Mouse (Mus musculus): Measurements from ENCODE around the gene Enox1.
A peak's percentile ranks its signal among the peaks of the same experiment; 100 is the strongest.

Enox1 gene

GRCm38 (mm10) chr14:77677951-77678350, 521.4 kb downstream of the Enox1 start:
- DNase-seq (ENCODE audit: low spot score in 2 of 2), result no peak

GRCm38 (mm10) chr14:77679877-77680276, 523.3 kb downstream of the Enox1 start:
- peak in 1 of 2 experiments; percentile 51 for DNase-seq (ENCODE audit: low spot score in 2 of 2)

GRCm38 (mm10) chr14:77682888-77683555, 526.5 kb downstream of the Enox1 start:
- DNase-seq (ENCODE audit: low spot score in 2 of 2), result no peak

- no peak for DNase-seq (ENCODE audit: low spot score in 2 of 2)
These were observed 533.3 kb downstream of the Enox1 start for GRCm38 (mm10) chr14:77689816-77690215.

- DNase-seq (ENCODE audit: low spot score in 2 of 2), result no peak
These were observed 548.4 kb downstream of the Enox1 start for GRCm38 (mm10) chr14:77705006-77705405.

GRCm38 (mm10) chr14:77706511-77707246, 550.1 kb downstream of the Enox1 start:
- no peak for DNase-seq (ENCODE audit: low spot score in 2 of 2)

GRCm38 (mm10) chr14:77707279-77707678, 550.7 kb downstream of the Enox1 start:
- DNase-seq (ENCODE audit: low spot score in 2 of 2), result no peak

GRCm38 (mm10) chr14:77708354-77709150, 552.0 kb downstream of the Enox1 start:
- peak in 1 of 2 experiments; percentile 33 for DNase-seq (ENCODE audit: low spot score in 2 of 2)

- DNase-seq (ENCODE audit: low spot score in 2 of 2), result no peak
These were observed 558.5 kb downstream of the Enox1 start for GRCm38 (mm10) chr14:77714931-77715535.

GRCm38 (mm10) chr14:77716981-77717380, 560.4 kb downstream of the Enox1 start:
- DNase-seq (ENCODE audit: low spot score in 2 of 2), result no peak

- no peak for DNase-seq (ENCODE audit: low spot score in 2 of 2)
These were observed 562.3 kb downstream of the Enox1 start for GRCm38 (mm10) chr14:77718814-77719213.

GRCm38 (mm10) chr14:77738056-77738455, 581.5 kb downstream of the Enox1 start:
- no peak for DNase-seq (ENCODE audit: low spot score in 2 of 2)

GRCm38 (mm10) chr14:77738751-77739365, 582.3 kb downstream of the Enox1 start:
- no peak for DNase-seq (ENCODE audit: low spot score in 2 of 2)

- DNase-seq (ENCODE audit: low spot score in 2 of 2), result peak in 1 of 2 experiments; percentile 19
These were observed 582.8 kb downstream of the Enox1 start for GRCm38 (mm10) chr14:77739376-77739775.

- no peak for DNase-seq (ENCODE audit: low spot score in 2 of 2)
These were observed 588.2 kb downstream of the Enox1 start for GRCm38 (mm10) chr14:77744638-77745240.

- DNase-seq (ENCODE audit: low spot score in 2 of 2), result no peak
These were observed 592.4 kb downstream of the Enox1 start for GRCm38 (mm10) chr14:77748920-77749319.
